Mouse (Mus musculus) heart, embryonic 16.5 days (tissue): ENCODE data around the gene Ccdc194. TPM values are rescaled to one million over a fixed set of nuclear protein-coding genes. Genes with fewer than 3 reads are reported as not detected.

ENCODE experiments used
- ATAC-seq: fragments of 200-750 bp; cut with Nextera tagmentation; replicated peaks from 2 replicates; pipeline ENCODE4 v1.8.0; 2017; ENCODE audit warnings: moderate number of reproducible peaks; ENCODE audit not compliant: insufficient read depth, low FRiP score; ENCODE audit errors: extremely low read depth
- H3K27ac ChIP-seq: fragments of 300-500 bp; sonication (generic); 2 replicates; pipeline ENCODE4 v1.5.1; 2014; ENCODE audit warnings: mild to moderate bottlenecking, low read length, control low read depth, moderate library complexity
- H3K27me3 ChIP-seq: fragments of 300-500 bp; sonication (generic); 2 replicates; pipeline ENCODE4 v1.6.1; 2014; ENCODE audit warnings: low read length, mixed read lengths; ENCODE audit not compliant: control insufficient read depth, insufficient read depth
- H3K36me3 ChIP-seq: fragments of 300-500 bp; sonication (generic); 2 replicates; pipeline ENCODE4 v1.6.1; 2014; ENCODE audit not compliant: control insufficient read depth, insufficient read depth
- H3K4me1 ChIP-seq: fragments of 300-500 bp; sonication (generic); 2 replicates; pipeline ENCODE4 v1.6.1; 2014; ENCODE audit warnings: low read length, mixed read lengths; ENCODE audit not compliant: control insufficient read depth, insufficient read depth
- H3K4me2 ChIP-seq: fragments of 300-500 bp; sonication (generic); 2 replicates; pipeline ENCODE4 v1.6.1; 2014; ENCODE audit warnings: low read depth, mild to moderate bottlenecking, control low read depth, low read length
- H3K4me3 ChIP-seq: fragments of 300-500 bp; sonication (generic); 2 replicates; pipeline ENCODE4 v1.5.1; 2014; ENCODE audit warnings: mild to moderate bottlenecking, control low read depth, low read length
- H3K9ac ChIP-seq: fragments of 300-500 bp; sonication (generic); 2 replicates; pipeline ENCODE4 v1.6.1; 2014; ENCODE audit warnings: low read length, control low read depth
- H3K9me3 ChIP-seq: fragments of 300-500 bp; sonication (generic); replicated peaks from 2 replicates; pipeline ENCODE4 v1.6.1; 2016; ENCODE audit warnings: low read length; ENCODE audit not compliant: control insufficient read depth
- WGBS: fragments of 180-500 bp; shearing (Covaris S2); extraction: QIAGEN DNeasy Blood & Tissue Kit; methylation state at CpG from one replicate; pipeline ENCODE4 v1.1.7; 2014; 5-methylcytosine and 5-hydroxymethylcytosine counted together
- polyA plus RNA-seq: library from polyadenylated mRNA; unstranded; fragments of >200 nt; fragmentation: Nextera tagmentation; extraction: Ambion mirVana; gene quantifications from 2 replicates; pipeline ENCODE4 v1.2.1, GENCODE M21; 2015

Gene Ccdc194
- polyA plus RNA-seq, 1 experiment from 2014 or later, result 0.54 TPM

DNA sequence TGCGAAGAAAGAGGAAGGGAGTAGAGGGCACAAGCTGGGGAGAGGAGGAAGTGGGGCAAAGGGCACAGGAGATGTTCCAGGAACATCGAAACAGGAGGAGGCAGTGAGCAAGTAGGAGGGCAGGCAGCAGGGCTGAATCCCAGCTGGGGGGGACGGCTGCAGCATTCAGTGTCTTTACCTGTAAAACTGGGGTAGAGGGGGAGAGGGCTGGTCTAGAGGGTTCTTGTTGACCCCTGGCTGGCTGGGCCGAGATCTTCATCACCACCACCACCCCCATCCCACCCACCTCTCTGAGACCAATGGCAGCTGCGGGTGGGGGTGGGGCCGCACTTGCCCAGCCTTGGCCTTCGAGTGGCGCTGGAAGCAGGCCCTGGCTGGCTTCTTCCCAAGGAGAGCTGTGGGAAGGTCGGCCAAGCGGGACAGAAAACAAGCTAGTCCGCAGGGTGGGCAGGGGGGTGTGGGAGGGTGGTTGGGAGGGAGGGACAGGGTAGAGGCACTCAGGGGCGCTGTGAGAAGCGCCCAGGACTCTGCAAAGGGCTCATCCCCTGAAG is 43.0 kb upstream of the Ccdc194 start, which contains the start of gene Slc27a1:
TSS of gene Slc27a1 (plus strand) at position 496 of the 551 bp plus-strand sequence.
- Histone ChIP-seq H3K4me3 (peak within 1 kb of the TSS; percentile 62), H3K27me3 (no peaks in the 10 kb centered on the region), H3K9me3 (peaks cover 7% of the 10 kb centered on the region), H3K36me3 (0 out of 2 replicates have a peak, but pooled peaks cover 2% of the 10 kb centered on the region), H3K27ac (peak within 1 kb of the TSS; percentile 81), H3K4me1 (peaks cover 35% of the 10 kb centered on the region), H3K9ac (peak within 1 kb of the TSS; percentile 65), H3K4me2 (peak within 1 kb of the TSS; percentile 96)
- peak; percentile 21 for ATAC-seq
- WGBS, result 17% methylated on average over 13 of the region's 13 CpGs

DNA sequence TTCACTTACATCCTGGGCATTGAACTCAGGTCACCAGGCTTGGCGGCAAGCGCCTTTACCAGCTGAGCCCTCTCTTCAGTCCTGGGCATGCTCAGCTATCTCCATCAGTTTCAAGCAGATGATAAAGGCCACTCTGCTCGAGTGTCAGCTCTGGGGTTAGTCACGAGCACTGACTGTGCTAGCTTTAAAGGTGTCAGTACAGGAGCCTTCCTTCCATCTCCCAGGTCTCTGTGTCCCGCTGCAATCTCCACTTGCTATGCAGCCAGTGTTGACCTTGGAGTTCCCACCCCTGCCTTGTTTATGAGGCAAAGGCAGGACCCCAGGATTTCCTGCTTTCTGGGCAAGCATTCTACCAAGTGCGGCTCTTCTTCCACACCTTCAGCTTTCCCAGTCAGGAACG is 42.1 kb upstream of the Ccdc194 start:
- peaks cover 7% of the 10 kb centered on the region for H3K9me3 ChIP-seq
- no peak overlapping the region for H3K9ac ChIP-seq
- 0 out of 2 replicates have a peak, but pooled peaks cover 2% of the 10 kb centered on the region for H3K36me3 ChIP-seq
- WGBS, result 61% methylated on average over 7 of the region's 7 CpGs
- H3K4me2 ChIP-seq, result no peak overlapping the region
- H3K4me3 ChIP-seq, result no peak overlapping the region
- H3K4me1 ChIP-seq, result peaks cover 31% of the 10 kb centered on the region
- no peak for ATAC-seq
- H3K27ac ChIP-seq, result no peak overlapping the region
- peaks cover 4% of the 10 kb centered on the region for H3K27me3 ChIP-seq

DNA sequence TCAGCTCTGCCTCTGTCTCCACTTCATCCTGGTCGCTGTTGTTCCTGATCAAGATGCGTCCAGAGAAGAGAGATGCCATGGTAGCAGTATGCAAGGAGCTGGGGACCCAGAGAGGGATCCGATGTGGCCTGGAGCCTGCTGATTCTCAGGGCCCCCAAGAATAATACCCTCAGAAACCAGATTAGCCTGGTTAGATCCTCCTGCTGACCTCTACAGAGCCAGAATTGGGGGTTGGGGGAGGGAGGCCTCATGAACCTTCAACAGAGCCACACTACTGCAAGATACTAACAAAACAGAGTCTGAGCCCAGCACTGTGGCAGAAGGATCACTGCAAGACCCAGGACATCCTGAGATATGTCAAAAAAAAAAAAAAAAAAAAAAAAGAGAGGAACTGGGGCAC is 41.0 kb upstream of the Ccdc194 start, which contains the start of gene Nxnl1:
TSS of gene Nxnl1 (minus strand) at position 101 of the 400 bp plus-strand sequence.
- no peak within 1 kb of the TSS for H3K4me3 ChIP-seq
- peaks cover 7% of the 10 kb centered on the region for H3K9me3 ChIP-seq
- no peak for ATAC-seq
- 0 out of 2 replicates have a peak, but pooled peaks cover 2% of the 10 kb centered on the region for H3K36me3 ChIP-seq
- H3K27me3 ChIP-seq, result peaks cover 11% of the 10 kb centered on the region
- peaks cover 31% of the 10 kb centered on the region for H3K4me1 ChIP-seq
- WGBS, result 69% methylated on average over 3 of the region's 3 CpGs
- no peak within 1 kb of the TSS for H3K9ac ChIP-seq
- H3K27ac ChIP-seq, result no peak within 1 kb of the TSS
- no peak within 1 kb of the TSS for H3K4me2 ChIP-seq

DNA sequence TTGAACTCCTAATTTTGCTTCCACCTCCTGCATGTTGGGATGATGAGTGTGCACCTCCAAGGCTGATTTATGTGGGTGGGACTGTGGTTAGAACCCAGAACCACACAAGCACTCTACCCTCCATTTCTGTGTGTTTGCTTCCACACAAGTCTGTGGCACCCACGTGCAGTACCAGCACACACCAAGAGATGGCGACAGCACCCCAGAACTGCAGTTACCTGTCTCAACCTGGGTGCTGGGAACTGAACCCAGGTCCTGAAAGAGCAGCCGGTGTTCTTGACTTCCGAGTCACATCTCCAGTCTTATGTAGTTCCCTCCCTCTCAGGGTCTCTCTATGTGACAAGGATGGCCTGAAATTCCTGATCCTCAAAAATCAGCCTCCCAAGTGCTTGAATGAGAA is 38.5 kb upstream of the Ccdc194 start:
- no peak overlapping the region for H3K27ac ChIP-seq
- no peak overlapping the region for H3K4me3 ChIP-seq
- H3K9ac ChIP-seq, result no peak overlapping the region
- WGBS, result 85% methylated on average over 4 of the region's 4 CpGs
- ATAC-seq, result no peak
- peaks cover 31% of the 10 kb centered on the region for H3K27me3 ChIP-seq
- no peak overlapping the region for H3K4me2 ChIP-seq
- 0 out of 2 replicates have a peak, but pooled peaks cover 2% of the 10 kb centered on the region for H3K36me3 ChIP-seq
- peaks cover 19% of the 10 kb centered on the region for H3K4me1 ChIP-seq
- H3K9me3 ChIP-seq, result peaks cover 7% of the 10 kb centered on the region

DNA sequence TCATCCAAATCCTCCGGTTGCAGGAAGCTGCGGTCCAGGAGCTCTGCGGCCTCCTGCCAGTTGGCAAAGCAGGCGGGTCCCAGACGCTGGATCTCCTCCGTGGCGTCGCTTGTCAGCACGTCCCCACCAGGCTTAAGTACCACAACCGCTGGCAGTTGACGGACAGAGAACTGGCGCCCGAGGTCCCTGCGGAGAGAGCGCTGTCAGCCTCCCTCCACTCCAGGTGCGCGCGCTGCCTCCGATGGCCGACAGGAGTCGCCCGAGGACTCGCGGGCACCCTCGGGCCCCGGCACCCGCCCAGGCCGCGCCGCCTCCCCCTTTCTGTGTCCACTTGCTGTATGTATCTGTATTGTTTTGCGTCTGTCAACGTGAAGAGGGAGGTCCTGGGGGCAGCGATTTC is 37.2 kb upstream of the Ccdc194 start:
- WGBS, result 1% methylated on average over 33 of the region's 33 CpGs
- Histone ChIP-seq H3K4me3 (peak overlapping the region; percentile 27), H3K27me3 (peaks cover 44% of the 10 kb centered on the region), H3K4me1 (peaks cover 19% of the 10 kb centered on the region), H3K4me2 (peak overlapping the region; percentile 59), H3K9ac (0 out of 2 replicates have a peak overlapping the region, but pooled peaks have one; percentile 41), H3K27ac (no peak overlapping the region), H3K9me3 (peaks cover 7% of the 10 kb centered on the region), H3K36me3 (0 out of 2 replicates have a peak, but pooled peaks cover 2% of the 10 kb centered on the region)
- ATAC-seq, result peak; percentile 50; the same call in 1 of the 2 replicates

DNA sequence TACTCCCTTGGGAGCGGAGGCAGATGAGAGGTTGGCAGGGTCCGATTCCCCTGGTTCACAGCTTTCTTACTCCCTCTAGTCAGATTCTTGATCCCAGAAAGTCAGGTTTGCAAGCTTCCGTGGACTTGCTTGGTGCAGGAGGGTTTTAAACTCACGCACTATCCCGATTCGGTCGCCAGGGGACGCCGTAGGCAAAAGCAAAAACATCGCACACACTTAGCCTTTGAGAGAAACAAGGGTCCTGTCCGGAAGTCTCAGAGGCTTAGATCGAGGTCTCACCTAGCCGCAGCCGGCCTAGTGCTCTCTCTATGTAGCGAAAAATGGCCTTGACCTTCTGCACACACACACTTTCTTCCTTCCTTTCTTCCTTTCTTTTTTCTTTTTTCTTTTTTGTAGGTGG is 35.9 kb upstream of the Ccdc194 start:
- ATAC-seq, result no peak
- H3K4me1 ChIP-seq, result peaks cover 19% of the 10 kb centered on the region
- no peak overlapping the region for H3K27ac ChIP-seq
- H3K4me2 ChIP-seq, result no peak overlapping the region
- peaks cover 57% of the 10 kb centered on the region for H3K27me3 ChIP-seq
- WGBS, result 2% methylated on average over 15 of the region's 15 CpGs
- H3K9ac ChIP-seq, result no peak overlapping the region
- H3K4me3 ChIP-seq, result no peak overlapping the region
- peaks cover 7% of the 10 kb centered on the region for H3K9me3 ChIP-seq
- 0 out of 2 replicates have a peak, but pooled peaks cover 2% of the 10 kb centered on the region for H3K36me3 ChIP-seq

DNA sequence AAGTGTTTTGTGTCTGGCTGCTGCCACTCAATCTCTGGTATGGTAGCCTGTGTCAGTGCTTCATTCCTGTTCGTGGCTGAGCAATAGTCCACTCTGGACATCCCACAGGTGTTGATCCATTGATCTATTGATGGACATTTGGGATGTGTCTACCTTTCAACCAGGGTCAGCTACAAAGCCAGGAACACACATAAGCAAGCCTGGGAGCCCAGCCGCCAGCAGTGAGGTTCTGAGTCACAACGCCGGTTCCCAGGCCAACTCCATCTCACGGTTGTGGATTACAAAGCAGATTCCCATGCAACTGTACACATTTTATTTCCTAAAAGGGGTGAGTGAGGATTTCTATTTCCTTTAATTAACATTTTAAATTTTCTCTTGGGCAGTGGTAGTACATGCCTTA is 35.3 kb upstream of the Ccdc194 start:
- no peak for ATAC-seq
- 77% methylated on average over 5 of the region's 5 CpGs for WGBS
- Histone ChIP-seq H3K27ac (no peak overlapping the region), H3K4me3 (no peak overlapping the region), H3K9me3 (peaks cover 7% of the 10 kb centered on the region), H3K4me1 (peaks cover 19% of the 10 kb centered on the region), H3K9ac (no peak overlapping the region), H3K36me3 (0 out of 2 replicates have a peak, but pooled peaks cover 2% of the 10 kb centered on the region), H3K27me3 (peaks cover 60% of the 10 kb centered on the region), H3K4me2 (no peak overlapping the region)

DNA sequence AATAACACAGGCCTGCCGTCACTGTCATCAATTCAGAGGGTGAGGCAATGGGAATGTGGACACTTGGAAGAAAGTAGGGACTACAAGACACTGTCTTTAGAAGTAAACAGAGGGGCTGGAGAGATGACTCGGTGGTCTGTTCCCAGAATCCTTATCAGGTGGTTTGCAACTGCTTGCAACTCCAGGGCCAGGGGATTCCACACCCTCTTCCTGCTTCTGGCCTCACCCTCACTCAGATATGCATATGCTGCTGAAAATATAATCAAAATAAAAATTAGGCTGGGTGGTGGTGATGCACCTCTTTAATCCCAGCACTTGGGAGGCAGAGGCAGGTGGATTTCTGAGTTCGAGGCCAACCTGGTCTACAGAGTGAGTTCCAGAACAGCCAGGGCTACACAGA is 34.6 kb upstream of the Ccdc194 start:
- peaks cover 7% of the 10 kb centered on the region for H3K9me3 ChIP-seq
- 0 out of 2 replicates have a peak, but pooled peaks cover 2% of the 10 kb centered on the region for H3K36me3 ChIP-seq
- no peak overlapping the region for H3K27ac ChIP-seq
- no peak overlapping the region for H3K4me3 ChIP-seq
- WGBS, result 66% methylated on average over 3 of the region's 3 CpGs
- no peak for ATAC-seq
- peaks cover 60% of the 10 kb centered on the region for H3K27me3 ChIP-seq
- H3K4me2 ChIP-seq, result no peak overlapping the region
- peaks cover 19% of the 10 kb centered on the region for H3K4me1 ChIP-seq
- H3K9ac ChIP-seq, result no peak overlapping the region

DNA sequence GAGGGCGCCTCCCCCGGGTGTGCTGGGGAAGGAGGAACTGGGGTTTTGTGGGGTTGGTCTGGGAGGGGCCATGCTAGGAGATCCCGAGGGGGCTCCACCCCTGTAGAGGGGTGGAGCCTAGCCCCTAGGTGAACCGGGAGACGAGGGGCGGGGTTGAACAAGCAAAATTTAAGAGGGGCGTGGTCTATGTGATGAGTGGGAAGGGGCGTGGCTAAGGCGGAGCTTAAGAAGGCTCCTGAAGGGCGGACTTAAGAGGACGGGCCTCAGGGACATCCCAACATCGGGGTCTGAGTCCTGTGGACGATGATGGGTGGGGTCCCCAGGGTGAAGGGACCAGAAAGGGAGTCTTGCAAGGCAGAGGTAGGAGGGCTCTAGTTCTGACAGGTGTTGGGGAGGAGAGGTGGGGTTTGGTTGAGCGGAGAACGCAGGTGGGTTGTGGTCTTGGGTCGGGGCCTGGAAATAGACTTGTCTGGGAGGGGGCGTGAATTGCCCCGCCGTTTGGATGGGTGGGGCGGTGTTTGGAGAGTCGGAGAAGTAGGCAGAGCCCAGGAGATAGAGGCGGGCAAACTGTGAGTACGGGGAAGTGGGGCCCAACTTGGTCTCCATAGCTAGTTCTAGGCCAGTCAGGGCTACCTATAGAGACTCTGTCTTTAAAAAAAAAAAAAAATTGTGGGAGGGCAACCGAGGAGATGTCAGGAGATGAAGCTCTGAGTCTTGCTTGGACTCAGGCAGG is 33.6 kb upstream of the Ccdc194 start:
- Histone ChIP-seq H3K9ac (peak overlapping the region; percentile 59), H3K36me3 (0 out of 2 replicates have a peak, but pooled peaks cover under 1% of the 10 kb centered on the region), H3K27ac (no peak overlapping the region), H3K4me2 (peak overlapping the region; percentile 62), H3K9me3 (peaks cover 3% of the 10 kb centered on the region), H3K4me1 (peaks cover 19% of the 10 kb centered on the region), H3K4me3 (peak overlapping the region; percentile 44), H3K27me3 (peaks cover 60% of the 10 kb centered on the region)
- 2% methylated on average over 24 of the region's 24 CpGs for WGBS
- peak; percentile 10; the same call in 1 of the 2 replicates for ATAC-seq
